Mouse (Mus musculus) kidney, embryonic 14.5 days (tissue): Measurements from ENCODE around the gene Nkain4. TPM values are rescaled to one million over a fixed set of nuclear protein-coding genes. Genes with fewer than 3 reads are reported as not detected.

Experiments used
- ATAC-seq: fragments of 200-750 bp; cut with Nextera tagmentation; 2 replicates; pipeline ENCODE4 v1.8.0; 2017; ENCODE audit warnings: moderate number of reproducible peaks, mild to moderate bottlenecking, moderate TSS enrichment, moderate library complexity; ENCODE audit not compliant: low FRiP score, low TSS enrichment
- H3K27ac ChIP-seq: fragments of 300-500 bp; sonication (generic); 2 replicates; pipeline ENCODE4 v1.5.1; 2014; ENCODE audit warnings: low read depth, mild to moderate bottlenecking, low read length, moderate library complexity, mixed read lengths
- H3K27me3 ChIP-seq: fragments of 300-500 bp; sonication (generic); 2 replicates; pipeline ENCODE4 v1.6.1; 2014; ENCODE audit warnings: mild to moderate bottlenecking, low read length; ENCODE audit not compliant: control insufficient read depth, insufficient read depth
- H3K36me3 ChIP-seq: fragments of 300-500 bp; sonication (generic); 2 replicates; pipeline ENCODE4 v1.6.1; 2014; ENCODE audit warnings: low read length, mixed read lengths; ENCODE audit not compliant: control insufficient read depth, insufficient read depth
- H3K4me1 ChIP-seq: fragments of 300-500 bp; sonication (generic); 2 replicates; pipeline ENCODE4 v1.6.1; 2014; ENCODE audit warnings: low read length, mixed read lengths; ENCODE audit not compliant: control insufficient read depth, insufficient read depth
- H3K4me2 ChIP-seq: fragments of 300-500 bp; sonication (generic); replicated peaks from 2 replicates; pipeline ENCODE4 v1.6.1; 2014; ENCODE audit warnings: low read depth, mild to moderate bottlenecking, low read length
- H3K4me3 ChIP-seq: fragments of 300-500 bp; sonication (generic); 2 replicates; pipeline ENCODE4 v1.5.1; 2014; ENCODE audit warnings: mild to moderate bottlenecking, low read length
- H3K9ac ChIP-seq: fragments of 300-500 bp; sonication (generic); 2 replicates; pipeline ENCODE4 v1.6.1; 2014; ENCODE audit warnings: low read depth, mild to moderate bottlenecking, low read length, moderate library complexity
- H3K9me3 ChIP-seq: fragments of 300-500 bp; sonication (generic); 2 replicates; pipeline ENCODE4 v1.6.1; 2016; ENCODE audit warnings: low read length; ENCODE audit not compliant: control insufficient read depth
- WGBS: fragments of 180-500 bp; shearing (Covaris S2); extraction: QIAGEN DNeasy Blood & Tissue Kit; methylation state at CpG from one replicate; pipeline ENCODE4 v1.1.7; 2014; 5-methylcytosine and 5-hydroxymethylcytosine counted together
- polyA plus RNA-seq: library from polyadenylated mRNA; unstranded; fragments of >200 nt; fragmentation: Nextera tagmentation; extraction: Ambion mirVana; gene quantifications from 2 replicates; pipeline ENCODE4 v1.2.1, GENCODE M21; 2014

The Nkain4 gene
- polyA plus RNA-seq, 1 experiment from 2014 or later, result 39.0 TPM

- 80% methylated on average over 5 of the region's 5 CpGs for WGBS
- no peak overlapping the region for H3K27ac ChIP-seq
- no peak for ATAC-seq
These were observed 33.0 kb upstream of the Nkain4 start for GRCm38 (mm10) chr2:180987432-180988030.

DNA sequence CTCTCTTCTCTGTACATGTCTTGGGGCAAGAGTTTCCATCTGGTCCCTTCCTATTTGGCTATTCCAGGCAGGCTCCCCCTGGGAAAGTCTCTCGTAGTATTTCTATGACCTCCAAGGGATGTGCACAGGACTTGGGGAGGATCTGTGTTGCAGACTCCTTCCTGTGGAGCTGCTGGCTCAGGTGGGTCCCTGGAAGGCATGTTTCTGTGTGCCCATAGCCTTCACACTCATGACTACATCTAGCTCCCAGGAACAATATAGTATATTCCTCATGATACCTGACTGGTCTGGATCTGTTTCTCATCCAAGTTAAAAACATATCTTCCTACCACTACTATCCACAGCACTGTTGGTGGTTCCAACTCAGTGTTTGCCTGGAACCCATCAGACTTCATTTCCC is 32.5 kb upstream of the Nkain4 start:
- no peaks in the 10 kb centered on the region for H3K4me1 ChIP-seq
- H3K4me3 ChIP-seq, result no peak overlapping the region
- H3K27ac ChIP-seq, result no peak overlapping the region
- no peak overlapping the region for H3K9ac ChIP-seq
- no peak overlapping the region for H3K4me2 ChIP-seq
- WGBS, result 81% methylated on average over 1 of the region's 1 CpGs
- ATAC-seq, result no peak
- H3K36me3 ChIP-seq, result peaks cover 9% of the 10 kb centered on the region
- no peaks in the 10 kb centered on the region for H3K9me3 ChIP-seq
- no peaks in the 10 kb centered on the region for H3K27me3 ChIP-seq

More at GRCm38 (mm10) chr2:180987432-180988030, 33.0 kb upstream of the Nkain4 start:
- Histone ChIP-seq H3K4me3 (no peak overlapping the region), H3K4me1 (no peaks in the 10 kb centered on the region), H3K4me2 (no peak overlapping the region), H3K27me3 (no peaks in the 10 kb centered on the region), H3K9me3 (no peaks in the 10 kb centered on the region), H3K9ac (no peak overlapping the region), H3K36me3 (peaks cover 4% of the 10 kb centered on the region; the same call in 1 of the 2 replicates)

GRCm38 (mm10) chr2:180986449-180986848 is 31.9 kb upstream of the Nkain4 start, which contains the start of gene Col20a1:
Gene Col20a1 (plus strand): TSS chr2:180986535.
- Histone ChIP-seq H3K4me1 (no peaks in the 10 kb centered on the region), H3K9ac (no peak within 1 kb of the TSS), H3K36me3 (peaks cover 14% of the 10 kb centered on the region), H3K9me3 (no peaks in the 10 kb centered on the region), H3K4me3 (no peak within 1 kb of the TSS), H3K4me2 (no peak within 1 kb of the TSS), H3K27me3 (no peaks in the 10 kb centered on the region), H3K27ac (no peak within 1 kb of the TSS)
- 54% methylated on average over 2 of the region's 2 CpGs for WGBS
- no peak for ATAC-seq

DNA sequence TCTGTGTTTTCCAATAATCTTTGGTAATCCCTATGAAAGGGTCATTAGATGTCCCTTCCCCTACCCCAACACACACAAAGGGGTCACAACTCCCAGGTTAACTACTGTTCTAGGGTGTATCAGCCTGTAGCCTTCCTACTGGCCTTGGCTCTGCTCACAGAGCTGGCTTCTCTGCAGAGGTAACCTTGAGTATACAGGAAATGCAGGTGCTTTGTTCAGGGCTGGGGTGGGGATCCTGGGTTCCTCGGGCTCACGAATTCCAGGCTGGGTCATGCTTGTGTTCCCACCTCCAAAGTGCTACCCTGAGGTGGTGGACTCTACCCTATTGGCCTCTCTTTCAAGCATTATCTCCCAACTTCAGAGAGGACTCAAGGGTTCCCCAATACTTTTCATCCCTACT is 31.1 kb upstream of the Nkain4 start:
- H3K9ac ChIP-seq, result no peak overlapping the region
- no peak overlapping the region for H3K4me2 ChIP-seq
- H3K4me1 ChIP-seq, result no peaks in the 10 kb centered on the region
- H3K9me3 ChIP-seq, result no peaks in the 10 kb centered on the region
- H3K27ac ChIP-seq, result no peak overlapping the region
- H3K27me3 ChIP-seq, result no peaks in the 10 kb centered on the region
- WGBS, result 84% methylated on average over 2 of the region's 2 CpGs
- H3K4me3 ChIP-seq, result no peak overlapping the region
- H3K36me3 ChIP-seq, result peaks cover 21% of the 10 kb centered on the region
- no peak for ATAC-seq

- WGBS, result 61% methylated on average over 6 of the region's 6 CpGs
- H3K4me1 ChIP-seq, result no peaks in the 10 kb centered on the region
- H3K36me3 ChIP-seq, result peaks cover 66% of the 10 kb centered on the region
- no peak overlapping the region for H3K9ac ChIP-seq
- H3K4me3 ChIP-seq, result no peak overlapping the region
- no peaks in the 10 kb centered on the region for H3K27me3 ChIP-seq
- no peaks in the 10 kb centered on the region for H3K9me3 ChIP-seq
- no peak for ATAC-seq
- no peak overlapping the region for H3K27ac ChIP-seq
- H3K4me2 ChIP-seq, result no peak overlapping the region
These were observed 26.6 kb upstream of the Nkain4 start for GRCm38 (mm10) chr2:180981133-180981532.

- Histone ChIP-seq H3K27ac (peak within 1 kb of the TSS; percentile 86), H3K4me1 (peaks cover 4% of the 10 kb centered on the region; the same call in 1 of the 2 replicates), H3K4me2 (peak within 1 kb of the TSS; percentile 80), H3K9ac (peak within 1 kb of the TSS; percentile 93), H3K27me3 (no peaks in the 10 kb centered on the region), H3K4me3 (peak within 1 kb of the TSS; percentile 97), H3K9me3 (no peaks in the 10 kb centered on the region), H3K36me3 (peaks cover 25% of the 10 kb centered on the region)
- ATAC-seq, result peak; percentile 93
- under 1% methylated on average over 56 of the region's 57 CpGs for WGBS
These were observed 12.7 kb upstream of the Nkain4 start, which contains the start of gene Arfgap1 for GRCm38 (mm10) chr2:180967010-180967763. Gene Arfgap1 (plus strand): TSS chr2:180967225.

GRCm38 (mm10) chr2:180966092-180966882 is 11.8 kb upstream of the Nkain4 start:
- Histone ChIP-seq H3K4me1 (peaks cover 4% of the 10 kb centered on the region; the same call in 1 of the 2 replicates), H3K9me3 (no peaks in the 10 kb centered on the region), H3K9ac (peak overlapping the region; percentile 93), H3K4me3 (peak overlapping the region; percentile 97), H3K27ac (peak overlapping the region; percentile 86), H3K36me3 (peaks cover 16% of the 10 kb centered on the region), H3K27me3 (no peaks in the 10 kb centered on the region), H3K4me2 (peak overlapping the region; percentile 80)
- 10% methylated on average over 14 of the region's 14 CpGs for WGBS
- no peak for ATAC-seq

- peaks cover 3% of the 10 kb centered on the region; the same call in 1 of the 2 replicates for H3K4me1 ChIP-seq
- WGBS, result 2% methylated on average over 5 of the region's 5 CpGs
- no peak overlapping the region for H3K9ac ChIP-seq
- no peak overlapping the region for H3K27ac ChIP-seq
- H3K4me3 ChIP-seq, result no peak overlapping the region
- no peaks in the 10 kb centered on the region; the same call in 1 of the 2 replicates for H3K36me3 ChIP-seq
- H3K27me3 ChIP-seq, result no peaks in the 10 kb centered on the region
- no peak overlapping the region for H3K4me2 ChIP-seq
- ATAC-seq, result no peak
- H3K9me3 ChIP-seq, result no peaks in the 10 kb centered on the region
These were observed 9.5 kb upstream of the Nkain4 start for GRCm38 (mm10) chr2:180963956-180964355.
